ENCODE assay signal across 13 mouse cellular contexts in the genomic region with DNA sequence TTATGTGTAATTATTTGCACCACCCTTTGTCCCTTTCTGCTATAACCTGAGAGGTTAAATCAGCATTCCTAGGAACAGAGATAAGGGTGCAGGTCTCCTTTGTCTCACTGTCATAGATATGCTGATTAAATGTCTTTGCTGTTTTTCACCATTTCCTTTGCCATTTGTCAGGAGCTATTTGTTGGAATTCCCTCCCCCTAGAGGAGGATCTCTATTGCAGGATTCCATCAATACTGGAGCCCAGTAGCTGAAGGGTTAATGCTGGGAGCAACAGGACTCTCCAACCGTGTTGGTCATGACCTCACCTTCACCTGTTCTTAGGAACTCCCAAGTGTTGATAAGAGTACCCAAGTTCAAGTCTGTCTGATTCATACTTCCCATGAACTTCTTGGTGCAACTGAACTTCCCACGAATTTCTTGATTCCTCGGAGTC.
A peak's percentile ranks its signal among the peaks of the same experiment; 100 is the strongest.
DNase-seq lines count a peak whose midpoint lies in the region; ATAC-seq lines count a peak whose summit lies in the region.
"Had no signal": no experiment of that assay in that cellular context is flagged by ENCODE, and none has a peak within 500 bp of the region (broad histone marks: within the 10 kb centered on the region; RNA-seq: fewer than 3 reads in every experiment).

No protein-coding gene starts in this region.

- WGBS in heart, embryonic 12.5 days, result 34% methylated on average over 3 of the region's 3 CpGs
- 13% methylated on average over 3 of the region's 3 CpGs for WGBS in lung, embryonic 15.5 days
- WGBS in intestine, embryonic 14.5 days, result 52% methylated on average over 3 of the region's 3 CpGs
- 44% methylated on average over 3 of the region's 3 CpGs for WGBS in stomach, embryonic 15.5 days

- peak overlapping the region; percentile 85 for H3K27ac ChIP-seq in heart, embryonic 12.5 days (ENCODE audit: poor library complexity, severe bottlenecking)
- H3K27ac ChIP-seq in lung, embryonic 15.5 days, result peak overlapping the region; percentile 77
- no peak overlapping the region for H3K27ac ChIP-seq in intestine, embryonic 14.5 days (ENCODE audit: low read depth)
- peak overlapping the region; percentile 11; the same call in 1 of the 2 replicates for H3K27ac ChIP-seq in stomach, embryonic 15.5 days
- H3K27ac ChIP-seq: hindbrain, embryonic 15.5 days; neural tube, embryonic 13.5 days had no signal

- intact Hi-C loops in heart, postnatal 10 days (cut with DNase I), result loop anchor here (2.0 kb wide), 1 partner anchor 20 kb away; no protein-coding TSS in a partner anchor

- no peaks in the 10 kb centered on the region for H3K9me3 ChIP-seq in heart, embryonic 12.5 days (replicated peaks)
- no peaks in the 10 kb centered on the region for H3K9me3 ChIP-seq in lung, embryonic 15.5 days
- H3K9me3 ChIP-seq in intestine, embryonic 14.5 days (ENCODE audit: control insufficient read depth, low read length), result no peaks in the 10 kb centered on the region
- no peaks in the 10 kb centered on the region for H3K9me3 ChIP-seq in stomach, embryonic 15.5 days
- H3K9me3 ChIP-seq: hindbrain, embryonic 15.5 days; neural tube, embryonic 13.5 days had no signal

- no peak overlapping the region for H3K4me2 ChIP-seq in heart, embryonic 12.5 days
- no peak overlapping the region for H3K4me2 ChIP-seq in lung, embryonic 15.5 days
- H3K4me2 ChIP-seq in intestine, embryonic 14.5 days (ENCODE audit: low read length), result no peak overlapping the region
- H3K4me2 ChIP-seq in stomach, embryonic 15.5 days, result no peak overlapping the region
- H3K4me2 ChIP-seq: hindbrain, embryonic 15.5 days; neural tube, embryonic 13.5 days had no signal

- no peak overlapping the region for H3K4me3 ChIP-seq in heart, embryonic 12.5 days
- H3K4me3 ChIP-seq in lung, embryonic 15.5 days, result no peak overlapping the region
- no peak overlapping the region for H3K4me3 ChIP-seq in intestine, embryonic 14.5 days (ENCODE audit: low read depth, low read length)
- no peak overlapping the region for H3K4me3 ChIP-seq in stomach, embryonic 15.5 days (replicated peaks)
- H3K4me3 ChIP-seq: hindbrain, embryonic 15.5 days; neural tube, embryonic 13.5 days had no signal

- ATAC-seq in heart, embryonic 12.5 days (ENCODE audit: insufficient number of reproducible peaks, low FRiP score), result no peak
- no peak for ATAC-seq in lung, embryonic 15.5 days (ENCODE audit: borderline replicate concordance, extremely low read depth, low FRiP score, low TSS enrichment)
- ATAC-seq in intestine, embryonic 14.5 days (replicated peaks; ENCODE audit: low FRiP score, low TSS enrichment, low read depth), result no peak
- ATAC-seq in stomach, embryonic 15.5 days (ENCODE audit: insufficient read depth, low FRiP score, low read depth), result no peak

- H3K36me3 ChIP-seq in heart, embryonic 12.5 days, result no peaks in the 10 kb centered on the region
- no peaks in the 10 kb centered on the region for H3K36me3 ChIP-seq in lung, embryonic 15.5 days
- H3K36me3 ChIP-seq in intestine, embryonic 14.5 days (ENCODE audit: control insufficient read depth, insufficient read depth, low read length), result no peaks in the 10 kb centered on the region
- H3K36me3 ChIP-seq in stomach, embryonic 15.5 days, result no peaks in the 10 kb centered on the region
- H3K36me3 ChIP-seq: hindbrain, embryonic 15.5 days; neural tube, embryonic 13.5 days had no signal

- no peak for DNase-seq in heart, postnatal 10 days
- DNase-seq in lung, postnatal 25 days (ENCODE audit: low spot score), result no peak
- DNase-seq in intestine, embryonic 14.5 days (ENCODE audit: low spot score), result peak; percentile 43
- no peak for DNase-seq in urinary bladder, adult 2 months (ENCODE audit: low spot score)
- no peak for DNase-seq in adrenal gland, postnatal 36 days
- DNase-seq: adrenal gland, postnatal 25 days; liver; lung, adult 2 months had no signal

- H3K27me3 ChIP-seq in heart, embryonic 12.5 days (replicated peaks), result no peaks in the 10 kb centered on the region
- no peaks in the 10 kb centered on the region for H3K27me3 ChIP-seq in lung, embryonic 15.5 days
- H3K27me3 ChIP-seq in intestine, embryonic 14.5 days (replicated peaks; ENCODE audit: control insufficient read depth, insufficient read depth, low read length), result no peaks in the 10 kb centered on the region
- no peaks in the 10 kb centered on the region for H3K27me3 ChIP-seq in stomach, embryonic 15.5 days (replicated peaks)
- H3K27me3 ChIP-seq: hindbrain, embryonic 15.5 days; neural tube, embryonic 13.5 days had no signal

- peaks cover 35% of the 10 kb centered on the region for H3K4me1 ChIP-seq in heart, embryonic 12.5 days (replicated peaks)
- peaks cover 46% of the 10 kb centered on the region for H3K4me1 ChIP-seq in lung, embryonic 15.5 days
- H3K4me1 ChIP-seq in intestine, embryonic 14.5 days (replicated peaks; ENCODE audit: control insufficient read depth, insufficient read depth, low read length), result no peaks in the 10 kb centered on the region
- H3K4me1 ChIP-seq in stomach, embryonic 15.5 days, result no peaks in the 10 kb centered on the region; the same call in 1 of the 2 replicates
- H3K4me1 ChIP-seq: hindbrain, embryonic 15.5 days had no signal

- no peak overlapping the region for H3K9ac ChIP-seq in heart, embryonic 12.5 days
- no peak overlapping the region for H3K9ac ChIP-seq in lung, embryonic 15.5 days
- H3K9ac ChIP-seq in intestine, embryonic 14.5 days (ENCODE audit: low read length), result no peak overlapping the region
- no peak overlapping the region for H3K9ac ChIP-seq in stomach, embryonic 15.5 days
- H3K9ac ChIP-seq: hindbrain, embryonic 15.5 days; neural tube, embryonic 13.5 days had no signal
